Mouse (Mus musculus) kidney, adult 9 months (tissue): ENCODE measurements around the gene Asap3.

Experiments used
- DNase-seq: peaks from one replicate; pipeline ENCODE4 v3.0.0; 2022

The Asap3 gene

GRCm38 (mm10) chr4:136223549-136224239 lies 17.5 kb downstream of the Asap3 start:
- DNase-seq = no peak

GRCm38 (mm10) chr4:136224240-136224559 lies 18.0 kb downstream of the Asap3 start:
- DNase-seq = no peak

- no peak for DNase-seq
Observed at GRCm38 (mm10) chr4:136224677-136225460, 18.7 kb downstream of the Asap3 start.

- DNase-seq = no peak
Observed at GRCm38 (mm10) chr4:136227408-136227807, 21.2 kb downstream of the Asap3 start.

- no peak for DNase-seq
Observed at GRCm38 (mm10) chr4:136228640-136229039, 22.5 kb downstream of the Asap3 start.

- DNase-seq = no peak
Observed at GRCm38 (mm10) chr4:136238669-136239068, 32.5 kb downstream of the Asap3 start.

GRCm38 (mm10) chr4:136239111-136239510 lies 32.9 kb downstream of the Asap3 start:
- DNase-seq = no peak

GRCm38 (mm10) chr4:136239622-136240021 lies 33.5 kb downstream of the Asap3 start:
- peak; percentile 87 for DNase-seq

GRCm38 (mm10) chr4:136240123-136240522 lies 34.0 kb downstream of the Asap3 start:
- DNase-seq = no peak

- no peak for DNase-seq
Observed at GRCm38 (mm10) chr4:136240955-136241354, 34.8 kb downstream of the Asap3 start.

GRCm38 (mm10) chr4:136242065-136242703 lies 36.0 kb downstream of the Asap3 start:
- DNase-seq = peak; percentile 44

GRCm38 (mm10) chr4:136242728-136243127 lies 36.6 kb downstream of the Asap3 start:
- DNase-seq = no peak

- no peak for DNase-seq
Observed at GRCm38 (mm10) chr4:136244208-136244607, 38.0 kb downstream of the Asap3 start.

GRCm38 (mm10) chr4:136245681-136246080 lies 39.5 kb downstream of the Asap3 start:
- DNase-seq = no peak

GRCm38 (mm10) chr4:136246568-136246969 lies 40.4 kb downstream of the Asap3 start:
- DNase-seq = peak; percentile 30

GRCm38 (mm10) chr4:136247386-136247728 lies 41.2 kb downstream of the Asap3 start:
- no peak for DNase-seq

- DNase-seq = peak; percentile 80
Observed at GRCm38 (mm10) chr4:136247729-136248463, 41.7 kb downstream of the Asap3 start, which contains the start of gene Tcea3. Gene Tcea3 (plus strand): TSS chr4:136247729.

- DNase-seq = peak; percentile 86
Observed at GRCm38 (mm10) chr4:136248464-136249331, 42.5 kb downstream of the Asap3 start.

- no peak for DNase-seq
Observed at GRCm38 (mm10) chr4:136249332-136249647, 43.1 kb downstream of the Asap3 start.

GRCm38 (mm10) chr4:136249780-136250179 lies 43.6 kb downstream of the Asap3 start:
- DNase-seq = peak; percentile 82

GRCm38 (mm10) chr4:136255919-136256318 lies 49.8 kb downstream of the Asap3 start:
- no peak for DNase-seq

GRCm38 (mm10) chr4:136256696-136257095 lies 50.5 kb downstream of the Asap3 start:
- DNase-seq = no peak
